Mouse (Mus musculus) forebrain, embryonic 11.5 days (tissue): Measurements from ENCODE around the gene Tnfsf11. TPM values are rescaled to one million over a fixed set of nuclear protein-coding genes. Genes with fewer than 3 reads are reported as not detected.
A peak's percentile ranks its signal among the peaks of the same experiment; 100 is the strongest.

Experiments used
- ATAC-seq: fragments of 200-750 bp; cut with Nextera tagmentation; replicated peaks from 2 replicates; pipeline ENCODE4 v1.8.0; 2017; ENCODE audit warnings: moderate TSS enrichment; ENCODE audit not compliant: low FRiP score
- DNase-seq: peaks from one replicate; pipeline ENCODE4 v3.0.0-alpha.2; 2017; ENCODE audit warnings: low spot score
- H3K27ac ChIP-seq: fragments of 300-500 bp; sonication (generic); 2 replicates; pipeline ENCODE4 v1.5.1; 2014; ENCODE audit warnings: low read depth, low read length
- H3K27me3 ChIP-seq: fragments of 300-500 bp; sonication (generic); 2 replicates; pipeline ENCODE4 v1.6.1; 2014; ENCODE audit warnings: mild to moderate bottlenecking, low read length, mixed read lengths; ENCODE audit not compliant: control insufficient read depth, insufficient read depth
- H3K36me3 ChIP-seq: fragments of 300-500 bp; sonication (generic); 2 replicates; pipeline ENCODE4 v1.6.1; 2014; ENCODE audit warnings: mild to moderate bottlenecking, low read length, moderate library complexity, mixed read lengths; ENCODE audit not compliant: control insufficient read depth, insufficient read depth
- H3K4me1 ChIP-seq: fragments of 300-500 bp; sonication (generic); replicated peaks from 2 replicates; pipeline ENCODE4 v1.6.1; 2014; ENCODE audit warnings: low read length, mixed read lengths; ENCODE audit not compliant: control insufficient read depth, insufficient read depth
- H3K4me2 ChIP-seq: fragments of 300-500 bp; sonication (generic); 2 replicates; pipeline ENCODE4 v1.6.1; 2014; ENCODE audit warnings: low read depth, mild to moderate bottlenecking, low read length, moderate library complexity, mixed read lengths; ENCODE audit not compliant: severe bottlenecking
- H3K4me3 ChIP-seq: fragments of 300-500 bp; sonication (generic); 2 replicates; pipeline ENCODE4 v1.5.1; 2014; ENCODE audit warnings: low read depth, low read length
- H3K9ac ChIP-seq: fragments of 300-500 bp; sonication (generic); 2 replicates; pipeline ENCODE4 v1.6.1; 2014; ENCODE audit warnings: low read length
- H3K9me3 ChIP-seq: fragments of 300-500 bp; sonication (generic); 2 replicates; pipeline ENCODE4 v1.6.1; 2016; ENCODE audit warnings: low read length, mixed read lengths; ENCODE audit not compliant: control insufficient read depth
- WGBS: fragments of 180-500 bp; shearing (Covaris S2); extraction: QIAGEN DNeasy Blood & Tissue Kit; methylation state at CpG from one replicate; pipeline ENCODE4 v1.1.7; 2014; 5-methylcytosine and 5-hydroxymethylcytosine counted together
- polyA plus RNA-seq: library from polyadenylated mRNA; unstranded; fragments of >200 nt; fragmentation: Nextera tagmentation; extraction: Ambion mirVana; gene quantifications from 2 replicates; pipeline ENCODE4 v1.2.1, GENCODE M21; 2014

The Tnfsf11 gene
- 0.31 and 0.45 TPM in 2 replicates for polyA plus RNA-seq

DNA sequence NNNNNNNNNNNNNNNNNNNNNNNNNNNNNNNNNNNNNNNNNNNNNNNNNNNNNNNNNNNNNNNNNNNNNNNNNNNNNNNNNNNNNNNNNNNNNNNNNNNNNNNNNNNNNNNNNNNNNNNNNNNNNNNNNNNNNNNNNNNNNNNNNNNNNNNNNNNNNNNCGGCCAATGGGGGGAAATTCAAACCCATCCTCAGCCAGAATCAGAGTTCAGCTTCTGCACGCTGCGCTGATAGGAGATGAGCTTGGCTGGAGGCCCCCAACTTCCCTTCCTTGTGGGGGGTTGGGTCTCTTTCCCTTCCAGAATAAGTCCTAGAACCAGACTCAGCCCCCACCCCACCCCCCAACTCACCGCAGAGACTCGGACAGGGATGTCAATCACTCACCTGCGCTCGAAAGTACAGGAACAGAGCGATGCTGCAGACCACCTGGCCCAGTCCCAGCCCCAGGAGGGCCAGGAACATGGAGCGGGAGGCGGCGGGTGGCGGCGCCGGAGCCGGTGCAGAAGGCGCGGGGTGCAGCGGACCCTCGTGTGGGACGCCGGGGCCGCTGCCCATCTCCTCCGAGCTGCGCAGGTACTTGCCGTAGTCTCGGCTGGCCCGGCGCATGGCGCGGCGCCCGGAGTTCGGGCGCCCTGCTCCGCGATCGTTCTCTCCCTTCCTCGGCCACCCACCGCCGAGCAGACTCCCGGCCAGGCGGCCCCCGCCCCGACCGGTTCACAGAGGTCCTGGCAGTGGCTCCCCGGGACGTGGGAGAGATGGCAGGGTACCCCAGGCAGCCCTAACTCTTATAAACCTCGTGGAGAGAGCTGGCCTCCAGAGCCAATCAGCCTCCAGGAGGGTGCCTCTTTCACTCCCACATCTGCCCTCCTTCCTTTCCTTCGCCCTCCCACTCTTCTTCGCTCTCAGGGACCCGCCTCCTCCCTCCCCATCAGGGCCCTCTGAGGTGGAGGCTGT lies at the start of gene Tnfsf11:
Tnfsf11 (minus strand) TSS at position 758 of the 952 bp plus-strand sequence.
- Histone ChIP-seq H3K4me1 (no peaks in the 10 kb centered on the region), H3K4me3 (peak within 1 kb of the TSS; percentile 39), H3K9ac (peak within 1 kb of the TSS; percentile 28), H3K4me2 (peak within 1 kb of the TSS; percentile 71), H3K36me3 (no peaks in the 10 kb centered on the region), H3K27ac (no peak within 1 kb of the TSS), H3K27me3 (peaks cover 20% of the 10 kb centered on the region), H3K9me3 (no peaks in the 10 kb centered on the region)
- ATAC-seq = peak; percentile 73
- no peak for DNase-seq
- WGBS = under 1% methylated on average over 46 of the region's 51 CpGs

DNA sequence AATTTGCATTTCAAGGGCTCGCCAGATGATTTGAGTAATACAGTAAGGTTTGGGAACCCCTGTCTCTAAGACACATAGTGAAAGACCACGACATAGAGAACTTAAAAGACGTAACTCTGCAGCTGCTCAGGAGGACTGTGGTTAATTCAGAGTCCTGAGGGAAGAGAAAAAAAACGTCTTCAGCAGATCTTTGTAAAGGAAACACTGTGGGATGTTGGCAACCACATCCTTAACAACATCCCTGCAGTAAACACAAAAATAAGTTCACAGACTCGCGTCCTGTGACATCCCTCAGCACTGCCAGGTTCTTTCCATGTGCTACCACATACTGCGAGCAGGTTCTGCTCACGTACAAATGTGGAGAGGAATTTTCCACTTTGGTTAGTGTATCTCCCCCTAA lies 48.9 kb upstream of the Tnfsf11 start:
- no peak for DNase-seq
- ATAC-seq = no peak

DNA sequence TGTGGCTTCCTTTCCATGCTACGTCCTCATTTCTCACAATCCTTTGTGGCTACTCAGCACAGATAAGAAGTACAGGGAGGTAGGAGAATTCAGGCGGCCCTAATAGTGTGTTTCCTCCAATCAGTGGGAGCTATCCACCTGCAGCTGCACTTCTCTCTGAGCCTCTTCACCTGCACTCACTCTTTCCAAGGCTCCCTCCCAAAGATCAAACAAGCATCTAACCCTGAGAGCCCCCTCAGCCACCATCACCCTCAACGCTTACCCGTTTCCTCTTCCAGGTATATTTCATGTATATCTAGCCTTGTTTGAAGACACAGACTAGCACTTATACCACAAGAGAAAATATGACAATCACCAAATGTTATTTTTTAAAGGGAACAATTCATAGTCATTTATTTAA lies 47.5 kb upstream of the Tnfsf11 start:
- no peak overlapping the region for H3K4me2 ChIP-seq
- DNase-seq (no peak), ATAC-seq (no peak)
- H3K4me1 ChIP-seq = no peaks in the 10 kb centered on the region
- H3K27me3 ChIP-seq = no peaks in the 10 kb centered on the region
- no peaks in the 10 kb centered on the region for H3K9me3 ChIP-seq
- H3K36me3 ChIP-seq = no peaks in the 10 kb centered on the region
- H3K4me3 ChIP-seq = no peak overlapping the region
- no peak overlapping the region for H3K27ac ChIP-seq
- H3K9ac ChIP-seq = no peak overlapping the region
- WGBS = 82% methylated on average over 4 of the region's 4 CpGs

More for the DNA sequence above, 48.9 kb upstream of the Tnfsf11 start:
- no peaks in the 10 kb centered on the region for H3K36me3 ChIP-seq
- 70% methylated on average over 8 of the region's 8 CpGs for WGBS
- no peaks in the 10 kb centered on the region for H3K9me3 ChIP-seq
- no peaks in the 10 kb centered on the region for H3K27me3 ChIP-seq
- no peaks in the 10 kb centered on the region for H3K4me1 ChIP-seq
- H3K4me3 ChIP-seq = no peak overlapping the region
- no peak overlapping the region for H3K9ac ChIP-seq
- no peak overlapping the region for H3K27ac ChIP-seq
- H3K4me2 ChIP-seq = no peak overlapping the region

DNA sequence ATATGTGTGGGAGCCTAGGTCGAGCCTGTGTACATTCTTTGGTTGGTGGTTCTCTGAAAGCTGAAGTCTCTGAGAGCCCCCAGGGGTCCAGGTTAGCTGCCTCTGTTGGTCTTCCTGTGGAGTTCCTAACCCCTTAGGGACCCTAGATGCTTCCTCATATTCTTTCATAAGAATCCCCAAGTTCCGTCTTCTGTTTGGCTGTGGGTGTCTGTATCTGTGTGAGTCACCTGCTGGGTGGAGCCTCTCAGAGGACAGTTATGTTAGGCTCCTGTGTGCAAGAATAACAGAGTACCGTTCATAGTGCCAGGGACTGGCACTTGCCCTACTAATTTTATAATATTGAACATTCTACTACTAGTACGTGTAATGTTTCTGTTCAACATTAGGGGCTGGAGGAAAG lies 45.0 kb upstream of the Tnfsf11 start:
- Histone ChIP-seq H3K27ac (no peak overlapping the region), H3K36me3 (no peaks in the 10 kb centered on the region), H3K4me2 (no peak overlapping the region), H3K4me3 (no peak overlapping the region), H3K4me1 (no peaks in the 10 kb centered on the region), H3K9ac (no peak overlapping the region), H3K27me3 (no peaks in the 10 kb centered on the region), H3K9me3 (no peaks in the 10 kb centered on the region)
- 86% methylated on average over 4 of the region's 4 CpGs for WGBS
- no peak for ATAC-seq
- DNase-seq = no peak

DNA sequence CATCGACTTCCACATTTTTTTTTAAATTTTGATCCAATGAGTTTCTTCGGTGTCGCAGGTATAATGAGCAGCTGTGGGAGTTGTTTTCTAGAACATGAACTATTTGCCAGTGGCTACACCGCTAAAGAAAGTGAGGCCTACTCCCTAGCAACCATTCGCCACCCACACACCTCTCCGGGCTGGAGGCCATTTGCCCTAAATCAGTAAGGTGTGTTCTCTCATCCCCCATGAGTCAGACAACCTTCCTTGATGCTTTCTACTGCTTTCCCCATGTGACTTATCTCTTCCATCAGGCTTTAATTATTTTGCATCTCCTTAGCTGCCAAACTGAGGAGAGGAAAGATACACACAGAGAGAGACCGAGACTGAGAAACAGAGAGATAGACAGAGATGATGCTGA lies 43.7 kb upstream of the Tnfsf11 start:
- Histone ChIP-seq H3K9me3 (no peaks in the 10 kb centered on the region), H3K27me3 (no peaks in the 10 kb centered on the region), H3K4me2 (no peak overlapping the region), H3K4me1 (no peaks in the 10 kb centered on the region), H3K4me3 (no peak overlapping the region), H3K27ac (no peak overlapping the region), H3K9ac (no peak overlapping the region), H3K36me3 (no peaks in the 10 kb centered on the region)
- no peak for ATAC-seq
- 92% methylated on average over 7 of the region's 7 CpGs for WGBS
- no peak for DNase-seq

DNA sequence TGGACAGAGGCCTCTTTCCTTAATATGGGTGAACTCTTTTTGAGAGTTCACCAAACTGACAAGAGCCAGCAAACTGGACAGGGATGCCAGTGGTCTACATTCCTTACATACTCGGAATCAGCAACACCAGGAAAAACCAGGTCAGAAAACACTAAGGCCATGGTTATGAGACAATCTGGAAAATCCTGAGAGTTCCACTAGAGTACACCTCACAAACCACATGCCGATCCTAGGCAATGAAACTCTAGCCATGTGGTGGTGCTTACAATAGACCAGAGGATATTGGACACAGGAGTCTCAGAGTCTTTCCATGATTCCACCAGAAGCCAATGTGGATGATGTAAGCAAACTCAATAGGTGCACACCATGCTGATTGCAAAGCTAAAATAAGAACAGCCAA lies 39.9 kb upstream of the Tnfsf11 start:
- no peaks in the 10 kb centered on the region for H3K36me3 ChIP-seq
- no peak for DNase-seq
- H3K4me3 ChIP-seq = no peak overlapping the region
- ATAC-seq = no peak
- H3K9ac ChIP-seq = no peak overlapping the region
- WGBS = 88% methylated on average over 2 of the region's 2 CpGs
- no peaks in the 10 kb centered on the region for H3K27me3 ChIP-seq
- no peaks in the 10 kb centered on the region for H3K9me3 ChIP-seq
- no peaks in the 10 kb centered on the region for H3K4me1 ChIP-seq
- H3K27ac ChIP-seq = no peak overlapping the region
- no peak overlapping the region for H3K4me2 ChIP-seq

DNA sequence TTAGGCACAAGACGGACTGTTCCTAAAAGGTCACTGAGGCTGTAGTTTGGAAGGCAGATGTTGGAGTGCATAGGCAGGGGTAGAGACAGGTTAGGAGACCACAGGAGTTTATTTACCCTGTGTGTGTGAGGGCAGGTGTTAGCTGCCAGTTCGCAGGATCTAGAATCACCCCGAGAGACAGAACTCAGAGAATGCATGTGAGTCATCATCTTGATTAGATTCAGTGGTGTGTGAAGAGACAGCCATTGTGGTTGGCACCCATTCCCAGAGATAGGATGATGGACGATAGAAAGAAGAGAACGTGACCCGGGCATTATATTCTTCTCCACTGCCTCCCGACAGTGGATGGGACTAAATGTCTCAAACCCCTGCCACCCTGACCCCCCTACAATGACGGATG lies 35.2 kb upstream of the Tnfsf11 start:
- WGBS = 74% methylated on average over 8 of the region's 8 CpGs
- Histone ChIP-seq H3K4me3 (no peak overlapping the region), H3K4me2 (no peak overlapping the region), H3K27ac (no peak overlapping the region), H3K4me1 (no peaks in the 10 kb centered on the region), H3K9me3 (no peaks in the 10 kb centered on the region), H3K36me3 (no peaks in the 10 kb centered on the region), H3K27me3 (no peaks in the 10 kb centered on the region), H3K9ac (no peak overlapping the region)
- DNase-seq = no peak
- no peak for ATAC-seq

DNA sequence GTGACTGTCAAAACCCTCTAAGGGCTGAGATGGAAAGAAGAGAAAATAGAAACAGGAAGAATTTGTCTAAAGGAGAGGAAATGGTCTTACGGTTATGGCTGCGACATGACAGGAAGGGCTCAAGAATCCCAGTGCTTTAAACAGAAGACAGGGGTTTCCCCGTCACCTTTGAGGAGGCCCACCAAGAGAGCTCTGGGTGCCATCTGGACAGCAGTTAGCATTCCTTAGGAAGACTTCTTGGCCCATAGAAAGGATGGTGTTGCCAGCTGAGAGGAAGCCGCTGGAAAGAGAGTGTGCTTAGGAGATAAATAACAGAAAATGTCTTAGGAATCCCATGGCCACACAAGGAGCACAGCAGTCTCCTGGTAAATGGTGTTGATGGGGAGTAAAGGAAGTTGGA lies 34.3 kb upstream of the Tnfsf11 start:
- H3K9me3 ChIP-seq = no peaks in the 10 kb centered on the region
- no peaks in the 10 kb centered on the region for H3K27me3 ChIP-seq
- ATAC-seq = no peak

DNA sequence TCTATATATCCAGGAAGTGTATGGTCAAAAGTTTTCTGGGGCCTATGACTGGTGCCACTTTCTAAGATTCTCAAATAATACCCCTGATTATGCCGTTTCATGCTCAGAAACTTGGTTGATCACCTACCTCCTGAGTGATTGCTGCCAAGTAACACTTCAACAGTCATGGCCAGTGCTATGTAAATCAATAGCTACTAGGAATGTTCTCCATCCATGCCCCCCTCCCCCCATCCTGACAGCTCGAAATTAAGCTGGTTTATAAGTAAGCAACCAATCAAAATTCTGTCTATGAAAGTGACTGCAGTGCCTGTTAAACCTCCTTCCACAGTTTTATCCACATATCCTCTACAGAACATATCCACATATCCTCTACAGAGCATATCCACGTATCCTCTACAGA lies 25.5 kb upstream of the Tnfsf11 start:
- DNase-seq (no peak), ATAC-seq (no peak)
- H3K9me3 ChIP-seq = no peaks in the 10 kb centered on the region
- H3K4me3 ChIP-seq = no peak overlapping the region
- no peak overlapping the region for H3K4me2 ChIP-seq
- no peaks in the 10 kb centered on the region for H3K4me1 ChIP-seq
- H3K27me3 ChIP-seq = no peaks in the 10 kb centered on the region
- H3K9ac ChIP-seq = no peak overlapping the region
- no peak overlapping the region for H3K27ac ChIP-seq
- no peaks in the 10 kb centered on the region for H3K36me3 ChIP-seq
- 84% methylated on average over 3 of the region's 3 CpGs for WGBS

More for the DNA sequence above, 34.3 kb upstream of the Tnfsf11 start:
- Histone ChIP-seq H3K4me1 (no peaks in the 10 kb centered on the region), H3K4me3 (no peak overlapping the region), H3K9ac (no peak overlapping the region), H3K27ac (no peak overlapping the region), H3K36me3 (no peaks in the 10 kb centered on the region), H3K4me2 (no peak overlapping the region)
- 86% methylated on average over 4 of the region's 4 CpGs for WGBS
- DNase-seq = no peak
